Mouse (Mus musculus) lung, adult 2 months (tissue): Measurements from ENCODE around the gene Ercc8. TPM values are rescaled to one million over a fixed set of nuclear protein-coding genes. Genes with fewer than 3 reads are reported as not detected.
A peak's percentile ranks its signal among the peaks of the same experiment; 100 is the strongest.

Experiments
- DNase-seq: peaks from one replicate; pipeline ENCODE4 v3.0.0; 2022
- H3K4me1 ChIP-seq: fragments of 200-500 bp; 2 replicates; pipeline ENCODE4 v1.6.1; 2011; ENCODE audit warnings: low read length; ENCODE audit not compliant: control insufficient read depth, insufficient read depth
- H3K4me3 ChIP-seq: fragments of 200-500 bp; replicated peaks from 2 replicates; pipeline ENCODE3; 2011; ENCODE audit warnings: low read depth, mild to moderate bottlenecking, control low read depth, low read length; ENCODE audit errors: extremely low read depth
- CTCF ChIP-seq: fragments of 200-500 bp; IDR thresholded peaks from 2 replicates; pipeline ENCODE4 v1.5.1; 2011; ENCODE audit warnings: mild to moderate bottlenecking, low read length, control low read depth; ENCODE audit not compliant: insufficient read depth
- POLR2A ChIP-seq: fragments of 200-500 bp; IDR thresholded peaks from 2 replicates; pipeline ENCODE4 v1.6.1; 2011; ENCODE audit warnings: low read depth, mild to moderate bottlenecking, control low read depth, low read length, borderline replicate concordance; ENCODE audit errors: extremely low read depth
- WGBS: fragments of 180-500 bp; shearing (Covaris S2); methylation state at CpG from one replicate; pipeline ENCODE4 v1.1.7; 2018; 5-methylcytosine and 5-hydroxymethylcytosine counted together
- polyA plus RNA-seq: library from polyadenylated mRNA; depleted of rRNA; stranded (reverse); fragments of >200 nt; gene quantifications from 2 replicates; pipeline ENCODE4 v1.2.3, GENCODE M21; 2012

Ercc8 gene
- polyA plus RNA-seq, 1 experiment = 8.6 TPM

DNA sequence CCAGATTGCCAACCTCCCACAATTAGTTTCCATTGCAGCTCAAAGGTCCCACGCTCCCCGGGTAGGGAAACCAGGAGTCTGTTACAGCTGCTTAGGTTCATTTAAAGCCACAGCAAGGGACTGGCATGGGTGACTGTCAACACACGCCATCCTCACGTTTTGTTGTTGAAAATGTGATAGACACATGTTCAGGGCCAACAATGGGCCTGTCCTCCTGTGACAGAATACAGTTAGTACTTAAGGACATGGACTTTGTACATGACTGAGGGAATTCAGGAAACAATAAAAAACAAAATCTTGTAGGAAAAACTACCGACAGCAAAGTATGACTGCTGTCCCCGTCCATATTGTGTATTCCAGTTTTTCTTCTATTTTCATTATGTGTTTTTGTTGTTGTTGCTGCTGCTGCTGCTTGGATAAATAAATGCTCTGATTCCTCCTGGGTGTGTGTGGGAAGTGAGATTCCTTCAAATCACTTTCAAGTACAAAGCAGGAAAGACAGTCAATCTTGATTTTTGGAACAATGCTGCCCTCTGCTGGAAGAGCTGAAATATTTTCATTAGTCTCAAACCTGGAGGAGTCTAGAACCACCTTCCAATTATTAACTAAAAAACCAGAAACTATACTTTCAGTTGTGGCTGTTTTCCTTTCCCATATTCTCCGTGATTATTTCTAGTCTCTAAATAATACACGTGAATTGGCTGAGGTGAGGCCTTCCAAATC is 5.7 kb upstream of the Ercc8 start:
- Histone ChIP-seq H3K4me1 (no peaks in the 10 kb centered on the region), H3K4me3 (no peak overlapping the region)
- 53% methylated on average over 8 of the region's 8 CpGs for WGBS
- peak; percentile 31 for DNase-seq
- TF ChIP-seq CTCF (peak; percentile 45; the same call in 1 of the 2 replicates), POLR2A (no peak)

GRCm38 (mm10) chr13:108157156-108157555 is 1.4 kb upstream of the Ercc8 start:
- DNase-seq = no peak
- Histone ChIP-seq H3K4me3 (no peak overlapping the region), H3K4me1 (peaks cover 4% of the 10 kb centered on the region; the same call in 1 of the 2 replicates)
- TF ChIP-seq CTCF = no peak
- no peak for TF ChIP-seq POLR2A
- WGBS = 77% methylated on average over 2 of the region's 2 CpGs

DNA sequence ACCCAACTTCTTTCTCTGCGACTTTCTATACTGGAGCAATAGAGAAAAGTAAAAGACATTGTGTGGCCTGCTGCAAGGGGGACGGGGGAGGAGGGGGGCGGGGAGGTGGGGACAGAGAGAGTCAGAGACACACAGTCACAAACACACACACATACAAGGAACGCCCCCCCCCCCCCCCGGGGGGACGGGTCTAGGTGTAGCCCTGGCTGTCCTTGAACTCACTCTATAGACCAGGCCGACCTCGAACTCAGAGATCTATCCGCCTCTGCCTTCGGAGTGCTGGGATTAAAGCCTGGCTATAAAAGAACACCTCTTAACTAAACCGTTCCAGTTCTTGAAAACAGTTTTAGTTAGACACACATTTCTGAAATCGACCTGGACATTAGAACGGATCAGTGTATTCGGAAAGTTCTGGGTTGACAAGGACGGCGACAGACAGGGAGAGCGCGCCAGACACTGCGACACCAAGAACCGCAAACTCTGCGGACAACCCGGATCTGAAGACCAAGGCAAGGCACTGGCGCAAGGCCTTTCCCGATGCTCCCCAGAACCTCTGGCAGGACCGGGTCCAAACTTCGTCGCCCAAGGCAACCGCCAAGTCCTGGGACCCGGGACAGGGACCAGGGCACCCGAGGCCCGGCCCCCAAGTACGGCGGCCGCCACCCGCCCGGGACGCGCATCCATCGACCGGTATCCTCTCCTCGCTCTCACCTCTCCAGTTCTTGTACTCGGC is 633 bp upstream of the Ercc8 start:
- Histone ChIP-seq H3K4me1 (peaks cover 4% of the 10 kb centered on the region; the same call in 1 of the 2 replicates), H3K4me3 (peak overlapping the region; percentile 95)
- 5% methylated on average over 42 of the region's 42 CpGs for WGBS
- no peak for DNase-seq
- TF ChIP-seq POLR2A = no peak
- TF ChIP-seq CTCF = no peak

- no peak for TF ChIP-seq CTCF
- TF ChIP-seq POLR2A = no peak
- DNase-seq = no peak
- peaks cover 4% of the 10 kb centered on the region; the same call in 1 of the 2 replicates for H3K4me1 ChIP-seq
- peak overlapping the region; percentile 95 for H3K4me3 ChIP-seq
- 7% methylated on average over 8 of the region's 8 CpGs for WGBS
Observed at GRCm38 (mm10) chr13:108159241-108159575, 677 bp downstream of the Ercc8 start.

DNA sequence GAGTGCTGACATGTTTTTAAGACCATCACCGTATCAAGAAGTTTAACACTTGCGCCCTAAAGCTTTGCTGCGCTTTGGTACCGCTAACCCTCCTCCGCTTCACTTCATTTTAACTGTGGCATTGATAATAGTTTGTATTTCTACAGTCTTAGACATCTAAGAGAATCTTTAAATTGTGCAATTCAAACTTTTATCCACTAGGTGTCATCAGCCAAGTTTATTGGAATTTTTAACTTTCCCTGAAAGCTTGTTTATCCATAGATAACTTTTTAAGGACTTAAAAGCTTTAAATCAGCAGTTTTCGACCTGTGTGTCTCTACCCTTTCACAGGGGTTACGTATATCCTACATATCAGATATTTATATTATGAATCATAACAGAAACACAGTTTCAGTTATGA is 1.4 kb downstream of the Ercc8 start:
- no peak overlapping the region for H3K4me3 ChIP-seq
- WGBS = 46% methylated on average over 7 of the region's 7 CpGs
- TF ChIP-seq CTCF (0 out of 2 replicates have a peak, but pooled peaks have one; percentile 8), POLR2A (no peak)
- no peak for DNase-seq
- H3K4me1 ChIP-seq = peaks cover 4% of the 10 kb centered on the region; the same call in 1 of the 2 replicates

DNA sequence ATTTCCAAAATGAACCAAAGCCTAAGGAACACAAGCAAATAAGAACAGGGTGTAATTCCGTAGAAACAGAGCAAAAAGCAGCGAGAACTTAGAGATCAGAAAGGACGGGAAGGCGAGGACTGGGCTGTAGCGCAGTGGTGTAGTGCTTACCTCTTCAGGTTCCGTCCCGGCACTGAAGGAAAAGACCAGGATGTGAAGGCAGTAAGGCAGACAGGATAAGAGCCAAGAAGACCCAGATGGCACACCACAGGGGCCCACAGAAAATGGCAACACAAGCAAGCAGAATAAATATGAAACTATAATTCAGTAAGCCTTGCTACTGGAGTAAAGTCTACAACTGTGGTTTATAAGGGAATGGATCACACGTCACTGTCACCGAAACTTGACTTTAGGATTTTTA is 5.4 kb downstream of the Ercc8 start:
- Histone ChIP-seq H3K4me1 (peaks cover 4% of the 10 kb centered on the region; the same call in 1 of the 2 replicates), H3K4me3 (no peak overlapping the region)
- no peak for DNase-seq
- WGBS = 93% methylated on average over 9 of the region's 9 CpGs
- no peak for TF ChIP-seq CTCF
- no peak for TF ChIP-seq POLR2A

DNA sequence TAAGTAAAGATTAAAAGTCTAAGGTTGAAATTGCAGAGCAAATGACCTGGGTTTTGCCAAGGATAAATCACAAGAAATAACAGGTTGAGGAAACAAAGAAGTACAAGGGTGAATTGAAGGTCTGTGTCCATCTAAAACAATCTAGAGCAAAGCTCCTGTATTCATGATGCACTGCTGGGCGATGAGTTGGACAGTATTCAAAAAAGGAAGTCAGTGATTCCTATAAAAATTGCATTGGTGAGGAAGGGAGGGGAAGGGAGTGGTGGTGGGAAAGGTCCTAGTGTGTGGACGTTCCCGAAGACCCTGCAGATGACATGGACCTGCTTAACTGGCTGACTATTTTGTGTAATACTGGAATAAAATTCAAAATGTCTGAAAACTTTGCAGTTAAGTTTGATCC is 6.1 kb downstream of the Ercc8 start:
- Histone ChIP-seq H3K4me3 (no peak overlapping the region), H3K4me1 (peaks cover 2% of the 10 kb centered on the region; the same call in 1 of the 2 replicates)
- 78% methylated on average over 3 of the region's 3 CpGs for WGBS
- TF ChIP-seq POLR2A (no peak), CTCF (no peak)
- no peak for DNase-seq

GRCm38 (mm10) chr13:108170002-108170401 is 11.5 kb downstream of the Ercc8 start:
- WGBS = 93% methylated on average over 1 of the region's 1 CpGs
- TF ChIP-seq CTCF (no peak), POLR2A (no peak)
- Histone ChIP-seq H3K4me1 (no peaks in the 10 kb centered on the region), H3K4me3 (no peak overlapping the region)
- no peak for DNase-seq

DNA sequence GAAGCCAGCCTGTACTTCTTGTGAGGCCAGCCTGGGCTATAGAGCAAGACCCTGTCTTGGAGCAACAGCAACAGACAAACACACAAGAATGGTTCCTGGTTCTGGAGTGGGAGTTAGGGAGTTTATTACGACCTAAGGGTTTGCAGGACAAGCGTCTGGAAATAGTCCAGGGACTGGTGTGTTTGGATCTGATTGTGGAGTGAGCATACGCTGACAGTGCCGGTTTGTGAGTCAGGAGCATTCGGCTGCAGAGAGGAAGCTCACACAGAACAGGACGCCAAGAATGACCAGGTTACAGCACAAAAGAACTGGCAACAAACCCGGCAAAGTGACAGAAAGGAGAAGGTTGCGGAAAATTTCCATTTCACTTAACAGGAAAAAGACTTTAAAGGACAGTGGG is 12.0 kb downstream of the Ercc8 start:
- no peak overlapping the region for H3K4me3 ChIP-seq
- 84% methylated on average over 8 of the region's 8 CpGs for WGBS
- no peaks in the 10 kb centered on the region for H3K4me1 ChIP-seq
- TF ChIP-seq CTCF (no peak), POLR2A (no peak)
- DNase-seq = no peak
